In the genomic region with DNA sequence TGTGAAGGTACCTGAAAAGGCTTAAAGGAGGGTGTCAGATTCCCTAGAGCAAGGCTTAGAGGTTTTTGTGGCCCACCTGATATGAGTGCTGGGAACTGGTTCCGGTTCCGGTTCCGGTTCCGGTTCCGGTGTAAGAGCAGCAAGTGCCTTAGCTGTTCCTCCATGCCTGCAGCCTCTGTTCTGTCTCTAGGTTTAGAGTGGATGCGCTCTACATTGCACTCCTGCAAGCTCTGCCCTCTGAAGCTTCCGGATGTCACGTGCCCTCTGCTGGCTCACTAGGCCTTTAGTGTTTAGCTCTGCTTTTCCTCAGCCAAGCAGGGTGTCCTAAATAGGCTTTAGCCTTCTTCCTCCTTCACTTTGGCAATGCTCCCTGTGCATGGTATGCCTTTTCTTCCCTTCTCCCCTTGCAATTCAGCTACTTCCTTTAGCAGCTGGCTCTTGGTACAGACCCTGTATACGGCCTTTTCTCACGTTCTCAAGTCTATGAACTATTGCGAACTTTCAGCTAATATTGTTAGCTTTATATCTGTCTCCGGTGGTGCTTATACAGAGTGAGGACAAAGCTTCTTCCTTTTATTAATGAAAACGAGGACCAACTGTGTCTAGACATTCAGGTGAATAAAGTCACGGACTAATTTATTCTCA, we compare ENCODE assay signal across 8 mouse cellular contexts. TPM values are rescaled to one million over a fixed set of nuclear protein-coding genes. Genes with fewer than 3 reads are reported as not detected.
DNase-seq lines count a peak whose midpoint lies in the region; ATAC-seq lines count a peak whose summit lies in the region.

No protein-coding gene starts in this region.

- DNase-seq in NIH3T3 (ENCODE audit: low read depth) = peak; percentile 71
- DNase-seq in cerebellum, postnatal 25 days = peak; percentile 68 to 70
- DNase-seq in gastrocnemius, adult 18-20 months (ENCODE audit: low spot score) = peak; percentile 61
- DNase-seq in left cerebral cortex, adult 8-10 months (ENCODE audit: low spot score in 2 of 2) = peak; percentile 22 to 60
- peak; percentile 72 to 82 for DNase-seq in right cerebral cortex, postnatal 10 days (ENCODE audit: low spot score in 2 of 2)
- peak; percentile 39 to 63 for DNase-seq in urinary bladder, postnatal 4 days (ENCODE audit: low spot score in 2 of 2)

- H3K27ac ChIP-seq in hindbrain, embryonic 16.5 days (ENCODE audit: low read depth, low read length) = peak overlapping the region; percentile 74
- peak overlapping the region; percentile 98 for H3K27ac ChIP-seq in macrophage

- peaks cover 25% of the 10 kb centered on the region for H3K4me1 ChIP-seq in hindbrain, embryonic 16.5 days (ENCODE audit: control insufficient read depth, insufficient read depth, low read depth, low read length)

- H3K4me2 ChIP-seq in hindbrain, embryonic 16.5 days (ENCODE audit: low read length) = peak overlapping the region; percentile 75

- peak overlapping the region; percentile 22; the same call in 1 of the 2 replicates for H3K9ac ChIP-seq in hindbrain, embryonic 16.5 days (ENCODE audit: low read depth, low read length)

- no peaks in the 10 kb centered on the region for H3K36me3 ChIP-seq in hindbrain, embryonic 16.5 days (ENCODE audit: control insufficient read depth, insufficient read depth, low read length)
- 0 out of 2 replicates have a peak, but pooled peaks cover 7% of the 10 kb centered on the region for H3K36me3 ChIP-seq in macrophage (ENCODE audit: inconsistent target)

- WGBS in hindbrain, embryonic 16.5 days = 20% methylated on average over 14 of the region's 14 CpGs
- WGBS in macrophage (ENCODE audit: missing documents) = 6% methylated on average over 14 of the region's 14 CpGs

- peak overlapping the region; percentile 99 for H3K4me3 ChIP-seq in hindbrain, embryonic 16.5 days (ENCODE audit: low read length)
- peak overlapping the region; percentile 32 for H3K4me3 ChIP-seq in macrophage (ENCODE audit: inconsistent target)

- H3K79me2 ChIP-seq in macrophage (ENCODE audit: inconsistent target) = peaks cover 32% of the 10 kb centered on the region

- ATAC-seq in hindbrain, embryonic 16.5 days = no peak

- H3K9me3 ChIP-seq in hindbrain, embryonic 16.5 days (ENCODE audit: control insufficient read depth, low read length) = no peaks in the 10 kb centered on the region

- H3K27me3 ChIP-seq in hindbrain, embryonic 16.5 days (replicated peaks; ENCODE audit: control insufficient read depth, insufficient read depth, low read length) = no peaks in the 10 kb centered on the region

RNA-seq across cellular contexts. Expression of a gene that starts 1.0 kb away (rescaled TPM):
- total RNA-seq in gastrocnemius, adult 18-20 months (2021) = 10 to 100 TPM; 13.0 to 13.7 TPM
- polyA plus RNA-seq in hindbrain, embryonic 16.5 days (2015; fragmentation: Nextera tagmentation; extraction: Ambion mirVana) = 9.6 and 23.9 TPM in 2 replicates
- total RNA-seq in left cerebral cortex, adult 8-10 months (2022) = 10 to 100 TPM; 64.0 to 69.1 (median 66.9) TPM
- 100 to 1,000 TPM in 23 of 26 experiments, 10 to 100 TPM in 3; 84.4 to 383 (median 149) TPM for total RNA-seq in macrophage (2018; cell fraction: chromatin; rRNA removed)
- 100 to 1,000 TPM in 10 of 26 experiments, 10 to 100 TPM in 16; 76.0 to 130 (median 96.6) TPM for total RNA-seq in macrophage (2018; cell fraction: cytosol; rRNA removed)
- total RNA-seq in macrophage (2018; cell fraction: nucleus; rRNA removed) = 100 to 1,000 TPM; 100 to 448 (median 137) TPM
- polyA plus RNA-seq in macrophage (2018) = 62.5 to 98.7 TPM (median 75.6 TPM) in 3 replicates

RNA-seq across cellular contexts. Expression of a gene that starts 3.1 kb away (rescaled TPM):
- total RNA-seq in gastrocnemius, adult 18-20 months (2021) = 1 to 10 TPM; 4.0 to 4.5 TPM
- 137 and 139 TPM in 2 replicates for polyA plus RNA-seq in hindbrain, embryonic 16.5 days (2015; fragmentation: Nextera tagmentation; extraction: Ambion mirVana)
- 10 to 100 TPM; 64.8 to 72.4 (median 68.3) TPM for total RNA-seq in left cerebral cortex, adult 8-10 months (2022)
- 10 to 100 TPM in 8 of 26 experiments, 1 to 10 TPM in 18; 2.7 to 15.1 (median 8.4) TPM for total RNA-seq in macrophage (2018; cell fraction: chromatin; rRNA removed)
- 1 to 10 TPM; 2.4 to 6.7 (median 4.1) TPM for total RNA-seq in macrophage (2018; cell fraction: cytosol; rRNA removed)
- total RNA-seq in macrophage (2018; cell fraction: nucleus; rRNA removed) = 10 to 100 TPM in 3 of 26 experiments, 1 to 10 TPM in 23; 1.6 to 20.0 (median 5.9) TPM
- 2.7 to 5.4 TPM (median 5.3 TPM) in 3 replicates for polyA plus RNA-seq in macrophage (2018)

RNA-seq across cellular contexts. Expression of a gene that starts 37.2 kb away (rescaled TPM):
- under 1 TPM; 0.48 to 0.85 TPM for total RNA-seq in gastrocnemius, adult 18-20 months (2021)
- not detected in 2 replicates for polyA plus RNA-seq in hindbrain, embryonic 16.5 days (2015; fragmentation: Nextera tagmentation; extraction: Ambion mirVana)
- 1 to 10 TPM in 1 of 4 experiments, under 1 TPM in 3; 0.36 to 1.2 (median 0.84) TPM for total RNA-seq in left cerebral cortex, adult 8-10 months (2022)
- total RNA-seq in macrophage (2018; cell fraction: chromatin; rRNA removed) = 1 to 10 TPM in 20 of 26 experiments, under 1 TPM in 3, not detected in 3; 0.50 to 5.2 (median 2.6) TPM
- total RNA-seq in macrophage (2018; cell fraction: cytosol; rRNA removed) = under 1 TPM in 6 of 26 experiments, not detected in 20; 0.09 to 0.33 (median 0.19) TPM
- 1 to 10 TPM in 6 of 26 experiments, under 1 TPM in 15, not detected in 5; 0.39 to 4.1 (median 0.78) TPM for total RNA-seq in macrophage (2018; cell fraction: nucleus; rRNA removed)
- 0.19 to 0.27 TPM (median 0.27 TPM) in 3 replicates for polyA plus RNA-seq in macrophage (2018)

RNA-seq across cellular contexts. Expression of a gene that starts 39.6 kb away (rescaled TPM):
- total RNA-seq in gastrocnemius, adult 18-20 months (2021) = 10 to 100 TPM in 1 of 2 experiments, 1 to 10 TPM in 1; 9.1 to 10.4 TPM
- polyA plus RNA-seq in hindbrain, embryonic 16.5 days (2015; fragmentation: Nextera tagmentation; extraction: Ambion mirVana) = 12.2 and 12.6 TPM in 2 replicates
- total RNA-seq in left cerebral cortex, adult 8-10 months (2022) = 10 to 100 TPM; 28.3 to 30.5 (median 29.8) TPM
- total RNA-seq in macrophage (2018; cell fraction: chromatin; rRNA removed) = 1 to 10 TPM in 4 of 26 experiments, under 1 TPM in 2, not detected in 20; 0.63 to 3.3 (median 1.4) TPM
- 1 to 10 TPM; 1.1 to 8.4 (median 3.7) TPM for total RNA-seq in macrophage (2018; cell fraction: cytosol; rRNA removed)
- total RNA-seq in macrophage (2018; cell fraction: nucleus; rRNA removed) = 1 to 10 TPM in 12 of 26 experiments, under 1 TPM in 10, not detected in 4; 0.46 to 3.4 (median 1.0) TPM
- polyA plus RNA-seq in macrophage (2018) = 3.0 to 9.5 TPM (median 6.7 TPM) in 3 replicates

RNA-seq across cellular contexts. Expression of a gene that starts 43.8 kb away (rescaled TPM):
- total RNA-seq in gastrocnemius, adult 18-20 months (2021) = 1 to 10 TPM; 2.8 to 4.2 TPM
- 2.0 and 2.4 TPM in 2 replicates for polyA plus RNA-seq in hindbrain, embryonic 16.5 days (2015; fragmentation: Nextera tagmentation; extraction: Ambion mirVana)
- 1 to 10 TPM; 4.8 to 6.0 (median 5.2) TPM for total RNA-seq in left cerebral cortex, adult 8-10 months (2022)
- total RNA-seq in macrophage (2018; cell fraction: chromatin; rRNA removed) = 10 to 100 TPM in 2 of 26 experiments, 1 to 10 TPM in 22, under 1 TPM in 1, not detected in 1; 0.95 to 11.2 (median 3.6) TPM
- 1 to 10 TPM; 1.0 to 2.4 (median 1.5) TPM for total RNA-seq in macrophage (2018; cell fraction: cytosol; rRNA removed)
- 1 to 10 TPM in 25 of 26 experiments, under 1 TPM in 1; 0.92 to 5.1 (median 2.3) TPM for total RNA-seq in macrophage (2018; cell fraction: nucleus; rRNA removed)
- 1.3 to 2.2 TPM (median 1.9 TPM) in 3 replicates for polyA plus RNA-seq in macrophage (2018)

Comparison
In these comparisons a context has a peak if more than half of its experiments do, and no peak if none do; other contexts are left out.
1. RNA of a gene that starts 1.0 kb away (total RNA-seq): 64.0 to 69.1 TPM in left cerebral cortex, adult 8-10 months; 13.0 to 13.7 TPM in gastrocnemius, adult 18-20 months; every median in the first group is over 4 times any median in the second.
2. RNA of a gene that starts 3.1 kb away (total RNA-seq): 64.8 to 72.4 TPM in left cerebral cortex, adult 8-10 months; 4.0 to 4.5 TPM in gastrocnemius, adult 18-20 months; every median in the first group is over 10 times any median in the second.
3. Peak in every context shown above with its lines, with median percentiles within 50 percentile points of each other: DNase-seq.